Mouse (Mus musculus): Measurements from ENCODE around the gene Icosl.

GRCm38 (mm10) chr10:78049519-78050035, 19.5 kb upstream of the Icosl start:
- TF ChIP-seq POLR2A (IDR thresholded peaks at IDR 0.05; ENCODE audit: extremely low read depth, insufficient read depth, low read length), result no peak
- TF ChIP-seq CTCF (IDR thresholded peaks at IDR 0.05; ENCODE audit: extremely low read depth, insufficient read depth, low read length), result no peak
